Mouse (Mus musculus): Measurements from ENCODE around the gene Tmem135.

GRCm38 (mm10) chr7:89428804-89429203 lies 24.8 kb upstream of the Tmem135 start:
- no peak for TF ChIP-seq CTCF (IDR thresholded peaks at IDR 0.05; ENCODE audit: extremely low read depth, insufficient read depth, low read length)
- no peak for TF ChIP-seq POLR2A (IDR thresholded peaks at IDR 0.05; ENCODE audit: extremely low read depth, insufficient read depth, low read length)
